Mouse (Mus musculus) erythroid progenitor cell, adult 5-6 weeks (primary cell): ENCODE results near the gene Nrxn2. TPM values are rescaled to one million over a fixed set of nuclear protein-coding genes. Genes with fewer than 3 reads are reported as not detected.

Experiments used
- ATAC-seq: replicated peaks from 2 replicates; pipeline ENCODE4 v1.8.0; 2016; ENCODE audit warnings: moderate number of reproducible peaks, mild to moderate bottlenecking, moderate TSS enrichment, inconsistent platforms; ENCODE audit not compliant: poor library complexity, low FRiP score, severe bottlenecking
- total RNA-seq, 2 experiments: library from RNA; stranded (forward) in 1 of 2; stranded (reverse) in 1 of 2; fragments of 150-400 nt in 1 of 2; fragments of 186-747, 209-891 nt in 1 of 2; gene quantifications; 2 replicates each; pipeline versions ENCODE4 v1.2.3 to v1.2.4; 2015 to 2017; ENCODE audit warnings: low replicate concordance in 2 of 2

The Nrxn2 gene
- total RNA-seq, 2 experiments from 2014 or later: not detected

DNA sequence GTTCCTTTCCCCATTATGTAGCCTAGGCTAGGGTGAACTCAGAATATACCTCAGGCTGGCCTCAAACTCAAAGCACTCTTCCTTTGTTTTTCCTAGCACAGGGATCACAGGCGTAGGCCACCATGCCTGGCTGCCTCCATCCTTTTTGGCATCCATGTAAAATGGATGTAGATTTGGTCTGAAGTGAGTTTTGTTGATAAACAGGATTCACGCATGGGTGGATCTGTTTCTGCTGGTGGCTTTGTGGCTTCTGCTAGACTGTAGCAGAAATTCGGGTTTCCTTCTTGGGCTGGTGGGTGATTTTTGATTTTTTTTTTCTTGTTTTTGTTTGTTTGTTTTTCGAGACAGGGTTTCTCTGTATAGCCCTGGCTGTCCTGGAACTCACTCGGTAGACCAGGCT is 8.6 kb upstream of the Nrxn2 start:
- no peak for ATAC-seq

DNA sequence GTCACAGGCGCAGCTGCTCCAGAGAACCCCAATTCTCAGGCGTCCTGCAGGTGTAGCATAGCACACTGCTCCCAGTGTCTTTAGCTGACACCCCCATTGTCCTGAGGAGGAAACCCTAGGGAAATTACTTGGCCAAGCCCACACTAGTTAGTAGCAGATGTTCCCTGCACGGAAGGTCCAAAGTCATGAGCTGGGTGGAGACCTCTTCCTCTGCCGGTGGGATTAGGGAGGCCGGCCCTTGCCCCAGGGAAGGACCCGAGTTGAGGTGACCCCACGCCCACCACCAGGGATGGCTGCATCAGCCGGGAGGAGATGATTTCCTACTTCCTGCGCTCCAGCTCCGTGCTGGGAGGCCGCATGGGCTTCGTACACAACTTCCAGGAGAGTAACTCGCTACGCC is 5.7 kb upstream of the Nrxn2 start:
- ATAC-seq: no peak

DNA sequence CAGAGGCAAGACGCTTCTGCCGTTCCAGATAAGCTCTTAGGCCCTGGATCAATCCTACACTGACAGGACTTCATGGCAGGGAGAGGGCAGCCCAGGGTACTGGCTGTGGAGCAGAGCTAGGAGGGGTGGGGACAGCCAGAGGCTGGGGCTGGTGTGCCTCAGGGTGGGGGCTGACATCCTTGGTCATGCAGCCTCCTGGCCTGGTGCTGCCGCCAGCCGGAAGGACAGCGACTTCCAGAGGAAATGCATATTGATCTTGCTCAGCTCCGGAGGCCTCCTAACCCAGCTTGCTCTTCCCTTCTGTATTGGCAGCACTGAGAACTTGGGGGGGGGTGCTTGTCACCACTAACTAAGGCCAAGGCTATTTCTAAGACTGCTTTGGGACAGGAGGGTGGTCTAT is 3.1 kb upstream of the Nrxn2 start:
- ATAC-seq: no peak

DNA sequence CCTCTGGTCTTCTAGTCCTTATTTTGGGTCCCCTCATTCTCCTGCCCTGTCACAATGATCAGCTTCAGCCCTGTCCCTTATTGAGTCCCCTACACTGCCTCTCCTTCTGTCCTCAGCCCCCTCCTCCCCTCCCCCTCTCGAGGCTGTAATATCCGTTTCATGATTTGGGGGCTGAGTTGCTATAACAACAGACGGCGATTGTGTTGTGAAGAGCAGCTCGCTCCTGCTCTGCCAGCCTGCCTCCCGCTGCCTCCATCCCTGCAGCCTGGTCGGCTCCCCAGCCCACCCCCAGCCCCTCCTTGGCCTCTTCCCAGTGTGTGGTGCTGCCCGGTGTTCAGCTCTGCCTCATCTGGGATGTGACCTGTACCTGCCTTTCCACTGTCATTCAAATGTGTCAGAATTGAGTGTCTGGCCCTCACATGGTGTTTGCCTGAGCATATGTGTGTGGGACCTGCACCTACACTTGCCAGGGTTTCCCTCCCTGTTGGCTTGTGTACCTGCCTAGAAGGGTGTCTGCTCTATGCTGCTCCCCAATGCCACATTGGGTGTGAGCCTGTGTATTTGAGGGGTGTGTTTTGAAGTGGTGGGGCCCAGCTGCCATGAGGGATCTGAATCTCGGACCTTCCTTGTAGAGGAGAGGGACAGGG is 2.3 kb upstream of the Nrxn2 start:
- ATAC-seq: no peak

DNA sequence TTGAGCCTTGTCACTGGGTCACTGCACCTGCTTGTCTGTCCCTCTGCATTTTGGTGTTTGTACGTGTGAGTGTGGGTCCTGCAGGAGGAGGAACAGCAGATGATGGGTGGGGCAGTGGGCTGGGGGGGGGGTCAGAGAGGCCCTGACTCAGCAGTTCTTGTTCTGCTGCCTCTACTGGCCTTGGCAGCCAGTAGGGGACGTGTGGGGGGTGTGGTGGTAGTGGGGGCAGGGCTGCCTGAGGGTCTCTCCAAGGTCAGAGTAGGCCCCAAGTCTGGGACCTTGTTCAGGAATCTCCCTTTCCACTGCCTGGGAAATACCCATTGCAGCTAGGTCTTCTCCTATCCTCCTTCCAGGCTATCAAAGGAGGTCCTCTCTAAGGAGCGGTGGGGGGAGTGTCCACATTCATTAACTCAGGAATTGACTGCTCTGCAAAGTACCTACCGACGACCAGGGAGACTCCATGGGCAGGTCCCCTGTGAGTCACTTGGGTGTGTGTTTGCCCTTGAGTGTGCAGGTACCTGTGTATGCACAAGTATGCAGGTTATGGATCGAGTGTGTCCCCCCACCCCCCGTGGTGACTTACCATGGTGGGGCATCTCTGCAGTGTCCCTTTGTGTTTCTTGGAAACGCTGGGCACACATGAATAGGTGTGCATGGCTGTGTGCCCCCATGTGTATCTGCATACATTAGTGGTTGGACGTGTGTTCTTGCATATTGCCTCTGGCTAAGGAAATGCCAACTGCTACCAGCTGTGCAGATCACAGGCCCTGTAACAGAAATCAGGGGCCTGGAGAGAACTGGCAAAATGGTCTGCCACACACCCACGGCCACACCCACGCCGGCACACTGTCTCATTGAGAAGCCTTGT is 1.4 kb upstream of the Nrxn2 start:
- no peak for ATAC-seq

DNA sequence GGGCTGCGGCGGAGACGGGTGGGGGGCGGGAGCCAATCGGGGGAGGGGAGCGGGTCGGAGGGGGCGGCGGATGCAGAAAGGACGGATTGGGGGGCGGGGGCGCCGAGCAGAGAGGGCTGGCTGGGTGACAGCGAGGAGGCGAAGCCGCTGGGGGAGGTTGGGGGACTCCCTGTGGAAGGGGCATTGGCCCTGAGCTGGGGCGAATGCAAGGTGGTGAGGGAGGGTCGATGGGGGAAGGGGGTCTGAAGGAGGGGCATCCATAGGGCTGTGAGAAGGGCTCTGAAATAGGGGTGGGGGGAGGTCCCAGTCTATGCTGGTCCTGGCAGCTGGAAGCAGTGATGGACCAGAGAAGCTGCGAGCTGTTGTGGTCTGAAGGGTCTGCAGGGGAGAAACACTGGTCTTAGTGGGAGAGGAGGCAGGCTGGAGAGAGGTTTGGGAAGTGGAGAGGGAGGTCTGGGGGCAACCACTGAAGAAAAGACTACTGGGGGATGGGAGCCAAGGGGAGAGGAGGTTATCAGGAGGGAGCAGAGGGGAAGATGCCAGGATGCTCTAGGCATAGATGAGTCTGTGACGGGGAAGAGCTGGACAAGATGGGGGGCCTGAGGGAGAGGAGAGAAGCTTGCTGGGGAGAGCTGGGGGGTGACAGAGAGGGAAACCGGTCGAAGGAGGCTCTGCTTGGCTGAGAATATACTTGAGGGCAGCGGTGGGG is 607 bp downstream of the Nrxn2 start:
- no peak for ATAC-seq

DNA sequence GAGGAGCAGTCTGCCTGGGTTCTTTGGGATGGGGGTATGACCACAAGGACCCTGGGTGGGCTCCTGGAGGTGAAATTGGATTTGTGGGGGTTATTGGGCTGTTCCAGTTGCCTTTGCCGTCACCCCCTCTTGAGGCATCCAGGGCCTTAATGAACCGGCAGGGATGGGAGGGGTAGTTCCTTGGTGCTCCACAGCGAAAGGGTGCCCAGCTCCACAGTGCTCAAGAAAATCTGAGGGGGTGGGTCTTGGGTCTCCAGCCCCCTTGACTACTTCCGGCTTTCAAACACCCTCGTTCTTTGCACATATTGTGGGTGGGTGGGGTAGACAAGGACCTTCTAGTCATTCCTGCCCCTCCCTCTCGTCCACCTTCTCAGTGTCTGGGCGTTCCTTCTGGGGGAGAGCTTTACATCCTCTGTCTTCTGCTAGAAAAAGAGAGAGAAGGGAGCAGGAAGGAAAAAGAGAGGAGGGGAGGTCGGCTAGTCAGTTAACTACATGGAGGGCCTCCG is 1.3 kb downstream of the Nrxn2 start:
- ATAC-seq: no peak

DNA sequence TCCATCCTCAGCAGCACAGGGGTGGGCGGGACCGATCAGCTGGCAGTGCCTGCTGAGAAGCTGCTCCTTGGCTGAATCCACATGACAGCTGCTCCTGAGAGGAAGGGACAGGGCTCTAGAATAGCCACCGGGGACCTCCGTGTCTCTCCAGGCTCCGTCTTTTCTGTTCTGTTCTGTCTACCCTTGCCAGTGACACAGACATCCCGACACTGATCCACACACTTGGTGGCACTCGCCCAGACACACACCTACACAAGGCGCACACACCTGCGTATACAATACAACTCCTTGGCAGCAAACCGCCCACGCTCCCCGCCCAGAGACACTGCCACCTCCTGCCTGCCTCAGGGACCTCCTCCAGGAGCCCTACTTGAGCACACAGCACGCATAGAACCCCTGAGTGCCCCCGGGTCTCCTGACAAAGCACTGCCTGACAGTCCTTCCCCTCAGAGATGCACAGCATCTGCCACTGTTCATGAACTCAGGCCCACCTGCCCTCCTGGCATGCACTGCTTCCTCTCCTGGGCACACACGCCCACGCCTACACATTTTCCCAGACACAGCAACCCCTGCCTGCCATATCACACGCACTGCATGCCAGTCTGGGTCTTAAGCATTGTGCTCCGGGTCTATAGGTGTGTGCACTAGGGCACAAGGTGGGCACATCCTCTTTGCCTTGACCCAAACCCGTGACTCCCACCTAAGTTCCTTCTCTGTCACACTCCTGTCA is 2.1 kb downstream of the Nrxn2 start:
- no peak for ATAC-seq

DNA sequence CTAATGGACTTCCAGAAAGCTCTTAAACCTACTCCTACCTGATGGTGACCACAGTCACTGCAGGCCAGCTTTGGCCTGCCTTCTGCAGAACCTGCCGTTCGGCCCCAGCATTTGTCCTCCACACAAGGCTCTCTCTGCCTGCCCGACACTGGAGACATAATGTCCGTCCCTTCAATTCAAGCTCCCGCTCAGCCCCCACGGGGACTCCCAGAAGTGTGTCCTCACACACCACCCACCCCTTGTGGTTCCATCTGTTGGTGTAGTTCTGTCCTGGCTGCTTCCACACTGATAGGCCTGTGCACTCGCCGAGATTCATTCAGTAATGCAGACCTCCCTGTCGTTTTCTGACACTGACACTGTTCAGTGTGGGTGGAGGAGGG is 2.7 kb downstream of the Nrxn2 start:
- no peak for ATAC-seq

DNA sequence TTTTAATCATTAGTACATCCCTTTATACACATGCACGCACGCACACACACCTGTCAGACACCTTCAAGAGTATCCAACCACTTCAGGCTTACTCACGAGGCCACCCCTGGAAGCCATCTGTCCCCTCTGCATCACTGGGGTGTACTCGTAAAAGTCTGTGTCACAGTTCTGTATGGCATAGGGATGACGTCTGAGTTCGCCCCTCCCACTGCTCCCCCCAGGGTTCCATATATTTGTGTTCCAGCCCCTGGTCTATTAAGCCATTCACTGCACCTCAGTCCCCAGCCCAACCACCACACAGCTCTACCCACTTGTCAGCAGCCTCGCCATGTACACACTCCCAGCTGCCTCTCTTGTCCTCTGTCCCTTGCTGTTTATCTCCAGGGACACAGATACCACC is 3.5 kb downstream of the Nrxn2 start:
- no peak for ATAC-seq

DNA sequence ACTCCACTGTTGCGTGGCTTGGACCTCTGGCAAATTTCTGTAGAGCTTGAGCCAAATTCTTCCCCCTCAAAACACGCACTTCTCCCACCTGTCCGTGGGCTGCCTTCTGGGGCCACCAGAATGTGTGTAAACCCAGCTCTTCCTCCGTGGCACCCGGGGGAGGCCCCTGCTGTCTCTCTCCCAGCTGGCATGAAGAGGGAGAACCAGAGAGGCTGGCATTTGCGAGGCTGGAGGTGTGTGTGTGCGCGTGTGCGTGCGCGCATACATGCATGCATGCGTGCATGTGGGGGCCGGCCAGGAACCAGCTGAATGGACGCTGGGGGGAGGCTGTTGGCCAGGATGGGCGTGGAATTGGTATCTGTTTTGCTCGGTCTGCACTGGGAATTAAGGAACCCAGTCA is 4.7 kb downstream of the Nrxn2 start:
- ATAC-seq: no peak

DNA sequence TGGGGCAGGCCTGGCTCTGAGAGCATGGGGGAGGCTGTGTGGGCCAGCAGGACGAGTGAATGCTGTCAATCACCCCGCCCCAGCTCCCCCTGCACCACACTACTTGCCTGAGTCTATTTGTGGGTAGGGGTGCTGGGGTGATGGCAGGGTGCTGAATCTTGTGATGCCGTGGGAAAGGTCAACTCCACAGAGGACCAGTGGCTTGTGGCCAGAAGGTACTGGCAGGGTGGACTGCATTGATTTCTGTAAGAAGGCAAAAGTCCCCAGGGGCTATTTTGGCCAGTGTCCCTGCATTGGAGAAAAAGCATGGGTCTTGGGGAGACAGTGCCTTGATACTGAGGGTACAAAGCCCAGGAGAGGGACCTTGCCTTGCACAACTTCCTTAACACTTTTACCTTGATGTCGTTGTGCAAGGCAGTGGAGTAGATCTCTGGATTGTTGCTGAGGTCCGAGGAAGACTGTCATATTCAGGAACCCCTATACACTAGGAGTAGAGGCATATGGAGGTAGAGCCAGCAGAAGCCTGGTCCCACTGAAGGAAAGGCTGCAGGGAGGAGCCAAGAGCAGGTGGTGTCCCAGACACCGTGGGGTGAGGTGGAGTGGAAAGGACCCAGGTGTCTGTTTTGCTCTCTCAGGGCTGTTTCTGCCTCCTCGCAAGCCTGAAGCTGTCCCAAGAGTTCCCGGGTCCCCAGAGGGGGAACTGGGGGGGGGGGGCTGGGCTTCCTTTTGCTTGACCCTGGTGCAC is 5.8 kb downstream of the Nrxn2 start:
- ATAC-seq: no peak

DNA sequence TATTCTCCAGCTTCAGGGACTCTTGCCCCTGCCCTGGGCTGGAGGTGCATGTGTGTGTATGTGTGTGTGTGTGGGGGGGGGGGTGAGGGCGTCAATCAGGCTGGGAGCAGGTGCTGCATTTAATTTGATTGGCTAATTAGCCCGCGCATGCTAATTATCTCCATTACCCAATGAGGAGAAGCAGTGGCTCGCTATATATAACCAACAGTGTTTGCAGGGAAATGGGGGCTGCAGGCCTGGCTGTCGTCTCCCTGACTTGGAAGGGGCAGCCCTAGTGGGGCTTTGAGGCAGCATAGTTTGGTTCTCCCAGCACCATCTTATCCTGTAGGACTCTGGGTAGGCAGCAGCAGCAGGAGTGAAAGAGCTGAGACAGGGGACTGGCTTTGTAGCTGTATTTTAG is 7.1 kb downstream of the Nrxn2 start:
- no peak for ATAC-seq

DNA sequence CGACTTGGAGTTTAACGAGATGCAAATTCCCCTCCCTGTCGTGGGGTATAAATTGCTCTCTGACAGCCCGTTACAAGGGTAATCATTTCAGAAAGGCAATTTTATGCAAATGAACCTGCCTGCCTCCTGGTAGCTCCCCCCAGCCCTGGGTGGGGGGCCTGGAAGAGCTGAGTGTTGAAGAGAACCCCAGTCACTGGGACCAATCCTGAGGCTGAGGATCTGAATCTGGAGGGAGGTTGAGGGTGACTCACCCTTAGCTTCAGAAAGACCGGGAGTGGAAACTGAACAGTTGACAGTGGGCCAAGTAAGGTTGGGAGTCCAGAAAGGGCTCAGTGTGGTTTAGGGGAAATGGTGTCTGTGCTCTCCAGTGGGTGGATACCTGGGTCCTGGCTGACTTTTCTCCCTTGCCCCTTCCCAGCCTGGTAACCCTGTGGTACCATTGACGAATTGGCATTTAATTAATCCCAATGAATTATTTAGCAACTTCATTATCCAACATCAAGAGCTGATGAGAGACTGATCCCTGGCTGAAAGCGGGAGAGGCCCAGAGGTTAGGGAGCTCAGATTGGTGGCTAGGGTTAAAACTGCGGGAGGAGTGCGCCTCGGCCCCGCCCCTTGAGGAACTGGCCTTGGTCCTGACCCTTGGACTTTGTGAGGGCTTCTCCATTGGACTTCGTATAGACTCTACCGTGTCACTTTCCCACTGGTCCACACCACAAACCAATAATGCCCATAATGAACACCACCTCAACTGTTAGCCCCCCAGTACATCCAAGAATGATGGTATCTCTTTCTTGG is 8.4 kb downstream of the Nrxn2 start:
- no peak for ATAC-seq

DNA sequence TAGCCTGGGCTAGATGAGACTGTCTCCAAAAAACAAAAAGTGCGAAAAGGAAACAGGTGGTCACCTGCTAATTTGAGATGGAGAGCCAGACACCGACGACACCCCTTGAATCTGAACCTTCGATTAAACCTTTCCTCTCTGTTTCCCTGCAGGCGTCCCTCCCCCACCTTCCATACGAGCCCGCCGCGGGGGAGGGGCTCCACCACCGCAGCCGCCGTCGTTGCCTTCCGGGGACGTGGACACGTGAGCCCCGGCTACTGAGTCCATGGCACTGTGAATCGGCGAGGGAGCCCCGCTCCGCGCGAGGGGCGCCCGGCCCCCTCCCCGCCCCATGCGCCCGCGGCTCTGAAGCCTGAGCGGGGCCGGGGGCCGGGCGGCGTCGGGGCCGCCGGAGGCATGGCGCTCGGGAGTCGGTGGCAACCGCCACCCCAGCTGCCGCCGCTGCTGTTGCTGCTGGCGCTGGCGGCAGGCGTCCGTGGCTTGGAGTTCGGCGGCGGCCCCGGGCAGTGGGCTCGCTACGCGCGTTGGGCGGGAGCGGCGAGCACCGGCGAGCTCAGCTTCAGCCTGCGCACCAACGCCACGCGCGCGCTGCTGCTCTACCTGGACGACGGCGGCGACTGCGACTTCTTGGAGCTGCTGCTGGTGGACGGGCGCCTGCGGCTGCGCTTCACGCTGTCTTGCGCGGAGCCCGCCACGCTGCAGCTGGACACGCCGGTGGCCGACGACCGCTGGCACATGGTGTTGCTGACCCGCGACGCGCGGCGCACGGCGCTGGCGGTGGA is 9.3 kb downstream of the Nrxn2 start:
- ATAC-seq: no peak

DNA sequence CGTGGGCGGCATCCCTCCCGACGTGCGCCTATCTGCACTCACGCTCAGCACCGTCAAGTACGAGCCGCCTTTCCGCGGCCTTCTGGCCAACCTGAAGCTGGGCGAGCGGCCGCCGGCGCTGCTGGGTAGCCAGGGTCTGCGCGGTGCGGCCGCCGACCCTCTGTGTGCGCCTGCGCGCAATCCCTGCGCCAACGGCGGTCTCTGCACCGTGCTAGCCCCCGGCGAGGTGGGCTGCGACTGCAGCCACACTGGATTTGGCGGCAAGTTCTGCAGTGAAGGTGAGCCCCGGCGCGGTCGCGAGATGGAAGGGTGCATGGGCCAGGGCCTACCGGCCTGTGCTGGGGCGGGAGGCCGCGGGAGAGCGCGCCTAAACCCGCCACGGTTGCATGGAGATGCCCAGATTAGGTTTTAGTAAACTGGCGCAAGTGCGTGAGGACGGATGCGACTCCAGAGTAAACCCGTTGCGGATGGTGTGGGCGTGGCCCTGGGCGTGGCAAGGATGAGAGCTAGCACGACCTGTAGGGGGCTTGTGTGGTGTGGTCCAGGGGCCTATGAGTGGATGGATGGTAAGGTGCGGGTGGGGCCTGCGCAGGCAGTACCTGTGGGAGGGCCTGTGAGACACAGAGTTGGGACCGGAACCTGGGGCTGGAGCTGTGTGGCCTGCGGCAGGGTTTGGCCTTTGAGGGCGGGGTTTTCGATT is 10.1 kb downstream of the Nrxn2 start:
- ATAC-seq: no peak

DNA sequence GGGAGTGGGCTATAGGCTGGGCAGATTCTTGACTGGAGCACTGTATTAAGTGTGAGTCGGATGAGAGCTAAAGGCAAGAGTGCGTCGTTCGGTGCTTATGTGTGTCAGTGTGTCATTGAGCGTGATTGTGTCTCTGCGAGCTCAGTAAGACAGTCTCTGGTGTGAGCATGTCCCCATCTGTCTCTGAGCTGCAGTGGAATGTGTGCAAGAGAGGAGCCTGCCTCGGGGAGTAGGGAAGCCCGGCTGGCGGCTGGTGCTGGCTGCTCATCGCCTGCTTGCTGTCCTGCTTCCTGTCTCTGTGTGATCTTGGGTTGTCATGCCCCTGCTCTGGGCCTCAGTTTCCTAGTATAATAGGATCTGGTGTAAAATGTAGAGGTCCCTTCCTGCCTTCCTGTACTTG is 24.5 kb downstream of the Nrxn2 start:
- ATAC-seq: no peak
